Comparison of ENCODE assay signal across 20 mouse cellular contexts in genomic region chr15:77217523-77217922, GRCm38 (mm10).
A peak's percentile ranks its signal among the peaks of the same experiment; 100 is the strongest.
DNase-seq lines count a peak whose midpoint lies in the region; ATAC-seq and TF ChIP-seq lines count a peak whose summit lies in the region.
"Had no signal": no experiment of that assay in that cellular context is flagged by ENCODE, and none has a peak within 500 bp of the region (broad histone marks: within the 10 kb centered on the region; RNA-seq: fewer than 3 reads in every experiment).

No protein-coding gene starts in this region.

- no peak overlapping the region for H3K9ac ChIP-seq in heart, embryonic 11.5 days (ENCODE audit: low read depth, low read length)
- H3K9ac ChIP-seq in hindbrain, embryonic 13.5 days, result no peak overlapping the region
- no peak overlapping the region for H3K9ac ChIP-seq in hindbrain, postnatal 0 days (replicated peaks; ENCODE audit: low read length)
- H3K9ac ChIP-seq in embryonic facial prominence, embryonic 15.5 days, result no peak overlapping the region
- H3K9ac ChIP-seq in stomach, postnatal 0 days (ENCODE audit: low read length), result no peak overlapping the region
- H3K9ac ChIP-seq: liver, postnatal 0 days; midbrain, embryonic 12.5 days; neural tube, embryonic 13.5 days had no signal

- H3K36me3 ChIP-seq in heart, embryonic 11.5 days (ENCODE audit: control insufficient read depth, insufficient read depth, low read length), result no peaks in the 10 kb centered on the region
- no peaks in the 10 kb centered on the region for H3K36me3 ChIP-seq in hindbrain, embryonic 13.5 days
- no peaks in the 10 kb centered on the region for H3K36me3 ChIP-seq in hindbrain, postnatal 0 days (ENCODE audit: insufficient read depth, low read length)
- no peaks in the 10 kb centered on the region for H3K36me3 ChIP-seq in embryonic facial prominence, embryonic 15.5 days
- no peaks in the 10 kb centered on the region for H3K36me3 ChIP-seq in stomach, postnatal 0 days (ENCODE audit: control insufficient read depth, insufficient read depth, low read length)
- H3K36me3 ChIP-seq: midbrain, embryonic 12.5 days; neural tube, embryonic 13.5 days had no signal

- intact Hi-C loops in heart, postnatal 14 days (cut with DNase I), result loop anchor here (5.0 kb wide), 5 partner anchors 65 to 240 kb away; no protein-coding TSS in a partner anchor

- H3K4me2 ChIP-seq in heart, embryonic 11.5 days, result no peak overlapping the region
- no peak overlapping the region for H3K4me2 ChIP-seq in hindbrain, embryonic 13.5 days
- no peak overlapping the region for H3K4me2 ChIP-seq in hindbrain, postnatal 0 days (ENCODE audit: low read depth, low read length)
- no peak overlapping the region for H3K4me2 ChIP-seq in embryonic facial prominence, embryonic 15.5 days (replicated peaks)
- H3K4me2 ChIP-seq in stomach, postnatal 0 days (replicated peaks; ENCODE audit: low read depth), result no peak overlapping the region
- H3K4me2 ChIP-seq: midbrain, embryonic 12.5 days; neural tube, embryonic 13.5 days had no signal

- TF ChIP-seq CTCF in hindbrain, postnatal 0 days (IDR thresholded peaks at IDR 0.05; ENCODE audit: low read depth), result no peak
- TF ChIP-seq CTCF in stomach, postnatal 0 days (IDR thresholded peaks at IDR 0.05; ENCODE audit: low read depth), result no peak

- H3K27ac ChIP-seq in heart, embryonic 11.5 days (ENCODE audit: low read depth, low read length), result peak overlapping the region; percentile 46
- peak overlapping the region; percentile 35; the same call in 1 of the 2 replicates for H3K27ac ChIP-seq in hindbrain, embryonic 13.5 days
- no peak overlapping the region for H3K27ac ChIP-seq in hindbrain, postnatal 0 days
- H3K27ac ChIP-seq in embryonic facial prominence, embryonic 15.5 days (replicated peaks), result peak overlapping the region; percentile 18; the same call in 1 of the 2 replicates
- H3K27ac ChIP-seq in stomach, postnatal 0 days (replicated peaks), result peak overlapping the region; percentile 0
- H3K27ac ChIP-seq: midbrain, embryonic 12.5 days; neural tube, embryonic 13.5 days had no signal

- H3K4me1 ChIP-seq in heart, embryonic 11.5 days (ENCODE audit: control insufficient read depth, insufficient read depth, low read length), result peaks cover 60% of the 10 kb centered on the region
- peaks cover 41% of the 10 kb centered on the region for H3K4me1 ChIP-seq in hindbrain, embryonic 13.5 days (replicated peaks)
- peaks cover 21% of the 10 kb centered on the region for H3K4me1 ChIP-seq in hindbrain, postnatal 0 days (ENCODE audit: insufficient read depth, low read length)
- peaks cover 59% of the 10 kb centered on the region for H3K4me1 ChIP-seq in embryonic facial prominence, embryonic 15.5 days
- peaks cover 20% of the 10 kb centered on the region for H3K4me1 ChIP-seq in stomach, postnatal 0 days (replicated peaks; ENCODE audit: control insufficient read depth, insufficient read depth)

- H3K4me3 ChIP-seq in heart, embryonic 11.5 days (ENCODE audit: low read depth, low read length), result no peak overlapping the region
- H3K4me3 ChIP-seq in hindbrain, embryonic 13.5 days, result no peak overlapping the region
- no peak overlapping the region for H3K4me3 ChIP-seq in hindbrain, postnatal 0 days (ENCODE audit: low read length)
- H3K4me3 ChIP-seq in embryonic facial prominence, embryonic 15.5 days (replicated peaks), result no peak overlapping the region
- no peak overlapping the region for H3K4me3 ChIP-seq in stomach, postnatal 0 days (ENCODE audit: low read depth, low read length)
- H3K4me3 ChIP-seq: midbrain, embryonic 12.5 days; neural tube, embryonic 13.5 days had no signal

- no peaks in the 10 kb centered on the region for H3K9me3 ChIP-seq in heart, embryonic 11.5 days (replicated peaks; ENCODE audit: control insufficient read depth, low read length)
- H3K9me3 ChIP-seq in hindbrain, embryonic 13.5 days, result no peaks in the 10 kb centered on the region
- no peaks in the 10 kb centered on the region for H3K9me3 ChIP-seq in hindbrain, postnatal 0 days (ENCODE audit: low read length)
- H3K9me3 ChIP-seq in embryonic facial prominence, embryonic 15.5 days (replicated peaks), result no peaks in the 10 kb centered on the region
- H3K9me3 ChIP-seq in stomach, postnatal 0 days (ENCODE audit: control insufficient read depth, low read length), result no peaks in the 10 kb centered on the region
- H3K9me3 ChIP-seq: midbrain, embryonic 12.5 days; neural tube, embryonic 13.5 days had no signal

- WGBS in heart, embryonic 11.5 days (ENCODE audit: insufficient replicate concordance), result 43% methylated on average over 1 of the region's 1 CpGs
- WGBS in hindbrain, embryonic 13.5 days, result 62% methylated on average over 1 of the region's 1 CpGs
- WGBS in hindbrain, postnatal 0 days, result 54% methylated on average over 1 of the region's 1 CpGs
- WGBS in embryonic facial prominence, embryonic 15.5 days, result 28% methylated on average over 1 of the region's 1 CpGs
- 26% methylated on average over 1 of the region's 1 CpGs for WGBS in stomach, postnatal 0 days

- no peak for TF ChIP-seq EP300 in stomach, postnatal 0 days (optimal IDR thresholded peaks at IDR 0.05)

- no peak for ATAC-seq in heart, embryonic 11.5 days (replicated peaks; ENCODE audit: insufficient number of reproducible peaks, low FRiP score, low TSS enrichment)
- ATAC-seq in hindbrain, embryonic 13.5 days (ENCODE audit: low FRiP score), result no peak
- no peak for ATAC-seq in hindbrain, postnatal 0 days
- ATAC-seq in embryonic facial prominence, embryonic 15.5 days (ENCODE audit: insufficient number of reproducible peaks, low FRiP score, low TSS enrichment, low read depth), result no peak
- no peak for ATAC-seq in stomach, postnatal 0 days (ENCODE audit: low FRiP score, low TSS enrichment)
- ATAC-seq: activated CD4-positive, CD25-positive, alpha-beta regulatory T cell, adult 4 months; forebrain, embryonic 16.5 days; liver, postnatal 0 days; Patski had no signal

- no peak for DNase-seq in heart, postnatal 14 days
- DNase-seq in hindbrain, postnatal 0 days (ENCODE audit: low spot score), result no peak
- DNase-seq in stomach, postnatal 0 days (ENCODE audit: low spot score), result no peak
- DNase-seq in cerebellum, adult 9-10 months, result no peak
- DNase-seq: adrenal gland, postnatal 14 days; cerebellum, postnatal 10 days; kidney, adult 2 months; kidney, postnatal 10 days; layer of hippocampus, postnatal 36 days; liver, postnatal 0 days; lung, postnatal 10 days; thymus, postnatal 36 days had no signal

- no peaks in the 10 kb centered on the region for H3K27me3 ChIP-seq in heart, embryonic 11.5 days (ENCODE audit: control insufficient read depth, insufficient read depth, low read length)
- H3K27me3 ChIP-seq in hindbrain, embryonic 13.5 days, result no peaks in the 10 kb centered on the region
- no peaks in the 10 kb centered on the region for H3K27me3 ChIP-seq in hindbrain, postnatal 0 days (ENCODE audit: insufficient read depth, low read length)
- no peaks in the 10 kb centered on the region for H3K27me3 ChIP-seq in embryonic facial prominence, embryonic 15.5 days
- no peaks in the 10 kb centered on the region for H3K27me3 ChIP-seq in stomach, postnatal 0 days (ENCODE audit: control insufficient read depth, insufficient read depth, low read length)
- H3K27me3 ChIP-seq: midbrain, embryonic 12.5 days; neural tube, embryonic 13.5 days; Patski had no signal
